8 mouse cellular contexts compared by ENCODE assay signal in the genomic region with DNA sequence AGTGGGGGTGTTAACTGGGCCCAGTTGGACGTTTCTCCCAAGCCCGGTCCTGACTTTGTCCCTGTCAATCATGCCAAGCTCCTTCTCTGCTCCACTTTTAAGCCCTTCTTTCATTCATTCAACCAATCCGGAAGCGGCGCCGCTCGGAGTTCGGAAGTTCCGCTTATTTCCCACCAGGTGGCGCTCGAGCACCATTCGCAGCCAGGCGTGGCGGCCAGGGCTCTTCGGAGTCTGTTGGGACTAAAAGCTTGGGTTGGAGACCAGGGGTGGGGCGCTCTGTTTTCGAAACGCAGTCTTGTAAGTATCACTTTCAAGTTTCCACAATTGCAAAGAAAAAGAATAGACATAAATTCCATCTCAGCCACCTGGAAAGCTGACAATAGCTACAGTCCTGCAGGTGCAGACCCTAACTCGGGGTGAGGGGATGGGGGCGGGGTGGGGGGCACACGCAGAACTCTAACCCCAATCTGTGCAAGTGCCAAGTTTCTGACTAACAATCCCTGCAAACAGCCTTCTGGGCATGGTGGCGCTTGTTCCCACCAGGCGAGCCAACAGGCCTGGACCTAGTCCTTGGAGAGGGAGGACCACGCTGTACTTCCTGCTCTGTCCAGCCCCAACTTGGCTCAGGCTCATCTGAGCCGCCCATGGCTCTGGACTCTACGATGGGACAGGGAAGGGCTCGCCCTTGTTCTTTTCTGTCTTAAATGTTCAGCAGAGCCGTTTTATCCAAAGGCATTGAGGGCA. TPM values are rescaled to one million over a fixed set of nuclear protein-coding genes. Genes with fewer than 3 reads are reported as not detected.
DNase-seq lines count a peak whose midpoint lies in the region; ATAC-seq and TF ChIP-seq lines count a peak whose summit lies in the region.

No protein-coding gene starts in this region.

- DNase-seq in B cell, adult 2 months, result peak; percentile 89 to 90
- peak; percentile 91 for DNase-seq in heart, embryonic 10.5 days (ENCODE audit: low spot score)
- DNase-seq in liver, adult 2 months (ENCODE audit: extremely low read depth, low read depth, low spot score), result peak; percentile 35
- DNase-seq in spleen, postnatal 14 days (ENCODE audit: low spot score in 2 of 2), result peak; percentile 59 to 78

- WGBS in bone marrow, adult 2 months, result 17% methylated on average over 28 of the region's 28 CpGs
- WGBS in embryonic facial prominence, embryonic 15.5 days, result 20% methylated on average over 28 of the region's 28 CpGs
- WGBS in heart, embryonic 10.5 days, result 21% methylated on average over 28 of the region's 28 CpGs
- 19% methylated on average over 28 of the region's 28 CpGs for WGBS in kidney, embryonic 15.5 days
- WGBS in liver, adult 2 months, result 18% methylated on average over 28 of the region's 28 CpGs

- H3K4me2 ChIP-seq in embryonic facial prominence, embryonic 15.5 days (replicated peaks), result peak overlapping the region; percentile 44
- H3K4me2 ChIP-seq in kidney, embryonic 15.5 days, result peak overlapping the region; percentile 55

- H3K4me3 ChIP-seq in bone marrow, adult 2 months (replicated peaks; ENCODE audit: control insufficient read depth, low read depth, low read length), result no peak overlapping the region
- H3K4me3 ChIP-seq in embryonic facial prominence, embryonic 15.5 days (replicated peaks), result peak overlapping the region; percentile 22; the same call in 1 of the 2 replicates
- H3K4me3 ChIP-seq in heart, embryonic 10.5 days, result peak overlapping the region; percentile 35
- H3K4me3 ChIP-seq in kidney, embryonic 15.5 days (replicated peaks), result peak overlapping the region; percentile 27
- H3K4me3 ChIP-seq in liver, adult 2 months (ENCODE audit: insufficient read depth, low read depth, low read length), result no peak overlapping the region

- TF ChIP-seq POLR2A in bone marrow, adult 2 months (IDR thresholded peaks at IDR 0.05; ENCODE audit: borderline replicate concordance, control insufficient read depth, low read depth, low read length), result 0 out of 2 replicates have a peak, but pooled peaks have one; percentile 11
- no peak for TF ChIP-seq POLR2A in liver, adult 2 months (IDR thresholded peaks at IDR 0.05; ENCODE audit: extremely low read depth, insufficient read depth, low read length)

- H3K79me2 ChIP-seq in liver, adult 2 months (ENCODE audit: control insufficient read depth, insufficient read depth, low read length), result no peaks in the 10 kb centered on the region

- peak; percentile 75 for ATAC-seq in embryonic facial prominence, embryonic 15.5 days (ENCODE audit: insufficient number of reproducible peaks, low FRiP score, low TSS enrichment, low read depth)
- ATAC-seq in kidney, embryonic 15.5 days (replicated peaks; ENCODE audit: low FRiP score), result peak; percentile 69
- ATAC-seq in monocyte, adult 5-6 weeks (replicated peaks; ENCODE audit: insufficient number of reproducible peaks, low FRiP score, low TSS enrichment, poor library complexity, severe bottlenecking), result peak; percentile 88

- H3K9ac ChIP-seq in embryonic facial prominence, embryonic 15.5 days, result no peak overlapping the region
- H3K9ac ChIP-seq in kidney, embryonic 15.5 days, result no peak overlapping the region
- H3K9ac ChIP-seq in liver, adult 2 months (ENCODE audit: low read depth, low read length), result no peak overlapping the region

- no peaks in the 10 kb centered on the region for H3K9me3 ChIP-seq in embryonic facial prominence, embryonic 15.5 days (replicated peaks)
- H3K9me3 ChIP-seq in heart, embryonic 10.5 days, result no peaks in the 10 kb centered on the region
- H3K9me3 ChIP-seq in kidney, embryonic 15.5 days (replicated peaks), result no peaks in the 10 kb centered on the region

- no peak overlapping the region for H3K27ac ChIP-seq in bone marrow, adult 2 months (ENCODE audit: control insufficient read depth, insufficient read depth, low read depth, low read length, poor library complexity)
- no peak overlapping the region for H3K27ac ChIP-seq in embryonic facial prominence, embryonic 15.5 days (replicated peaks)
- H3K27ac ChIP-seq in heart, embryonic 10.5 days, result peak overlapping the region; percentile 67; the same call in 1 of the 2 replicates
- no peak overlapping the region for H3K27ac ChIP-seq in kidney, embryonic 15.5 days
- H3K27ac ChIP-seq in liver, adult 2 months (replicated peaks; ENCODE audit: insufficient read depth, low read depth, low read length), result no peak overlapping the region; the same call in 1 of the 2 replicates

- no peaks in the 10 kb centered on the region; the same call in 1 of the 2 replicates for H3K4me1 ChIP-seq in bone marrow, adult 2 months (ENCODE audit: control insufficient read depth, insufficient read depth, low read length)
- H3K4me1 ChIP-seq in embryonic facial prominence, embryonic 15.5 days, result peaks cover 13% of the 10 kb centered on the region
- H3K4me1 ChIP-seq in heart, embryonic 10.5 days, result peaks cover 7% of the 10 kb centered on the region
- peaks cover 27% of the 10 kb centered on the region for H3K4me1 ChIP-seq in kidney, embryonic 15.5 days
- H3K4me1 ChIP-seq in liver, adult 2 months (ENCODE audit: control insufficient read depth, insufficient read depth, low read length), result no peaks in the 10 kb centered on the region

- no peaks in the 10 kb centered on the region for H3K36me3 ChIP-seq in embryonic facial prominence, embryonic 15.5 days
- H3K36me3 ChIP-seq in heart, embryonic 10.5 days, result no peaks in the 10 kb centered on the region
- no peaks in the 10 kb centered on the region for H3K36me3 ChIP-seq in kidney, embryonic 15.5 days
- H3K36me3 ChIP-seq in liver, adult 2 months (ENCODE audit: control insufficient read depth, insufficient read depth, low read length), result no peaks in the 10 kb centered on the region

- no peaks in the 10 kb centered on the region for H3K27me3 ChIP-seq in embryonic facial prominence, embryonic 15.5 days
- H3K27me3 ChIP-seq in heart, embryonic 10.5 days (ENCODE audit: insufficient read depth, poor library complexity, severe bottlenecking), result 0 out of 2 replicates have a peak, but pooled peaks cover 5% of the 10 kb centered on the region
- 0 out of 2 replicates have a peak, but pooled peaks cover 4% of the 10 kb centered on the region for H3K27me3 ChIP-seq in kidney, embryonic 15.5 days
- no peaks in the 10 kb centered on the region for H3K27me3 ChIP-seq in liver, adult 2 months (ENCODE audit: control insufficient read depth, insufficient read depth, low read length)

- TF ChIP-seq CTCF in bone marrow, adult 2 months (IDR thresholded peaks at IDR 0.05; ENCODE audit: control insufficient read depth, insufficient read depth, low read length), result peak; percentile 95
- TF ChIP-seq CTCF in liver, adult 2 months (IDR thresholded peaks at IDR 0.05; ENCODE audit: low read depth, low read length), result peak; percentile 92

RNA-seq across cellular contexts. Expression of a gene that starts 9.6 kb away (rescaled TPM):
- 78.1 and 115 TPM in 2 replicates for polyA plus RNA-seq in bone marrow, adult 2 months (2011; ENCODE audit: insufficient read depth, insufficient read length, low replicate concordance, missing spikeins)
- 445 and 456 TPM in 2 replicates for polyA plus RNA-seq in embryonic facial prominence, embryonic 15.5 days (2015; fragmentation: Nextera tagmentation; extraction: Ambion mirVana)
- 416 and 440 TPM in 2 replicates for polyA plus RNA-seq in heart, embryonic 10.5 days (2016; fragmentation: Nextera tagmentation; extraction: Ambion mirVana)
- 476 and 488 TPM in 2 replicates for polyA plus RNA-seq in kidney, embryonic 15.5 days (2015; fragmentation: Nextera tagmentation; extraction: Ambion mirVana)
- total RNA-seq in liver, adult 2 months (2014; rRNA removed), result 26.5 and 40.1 TPM in 2 replicates
- polyA plus RNA-seq in liver, adult 2 months (2012; rRNA removed), result 140 and 143 TPM in 2 replicates
- 150 to 269 TPM (median 199 TPM) in 3 replicates for total RNA-seq in monocyte, adult 5-6 weeks (2017)

RNA-seq across cellular contexts. Expression of a gene that starts 12.6 kb away (rescaled TPM):
- not detected in 2 replicates for polyA plus RNA-seq in bone marrow, adult 2 months (2011; ENCODE audit: insufficient read depth, insufficient read length, low replicate concordance, missing spikeins)
- polyA plus RNA-seq in embryonic facial prominence, embryonic 15.5 days (2015; fragmentation: Nextera tagmentation; extraction: Ambion mirVana), result 1.2 and 1.3 TPM in 2 replicates
- not detected in 2 replicates for polyA plus RNA-seq in heart, embryonic 10.5 days (2016; fragmentation: Nextera tagmentation; extraction: Ambion mirVana)
- polyA plus RNA-seq in kidney, embryonic 15.5 days (2015; fragmentation: Nextera tagmentation; extraction: Ambion mirVana), result 1.0 and 1.1 TPM in 2 replicates
- not detected in 2 replicates for total RNA-seq in liver, adult 2 months (2014; rRNA removed)
- polyA plus RNA-seq in liver, adult 2 months (2012; rRNA removed), result not detected in 2 replicates
- total RNA-seq in monocyte, adult 5-6 weeks (2017), result not detected in 3 replicates

Comparison
In these comparisons a context has a peak if more than half of its experiments do, and no peak if none do; other contexts are left out.
1. DNase-seq: peak in every context shown above with its lines; median percentile 91 in heart, embryonic 10.5 days; 90 in B cell, adult 2 months; 68 in spleen, postnatal 14 days; 35 in liver, adult 2 months.
2. H3K4me3 ChIP-seq: peak in embryonic facial prominence, embryonic 15.5 days (single experiment), heart, embryonic 10.5 days (single experiment) and kidney, embryonic 15.5 days (single experiment); none in bone marrow, adult 2 months (single experiment) and liver, adult 2 months (single experiment).
3. Peak in every context shown above with its lines, with median percentiles within 50 percentile points of each other: ATAC-seq.